Mouse (Mus musculus) lung, embryonic 14.5 days (tissue): ENCODE results near the gene Lrrc74b. TPM values are rescaled to one million over a fixed set of nuclear protein-coding genes. Genes with fewer than 3 reads are reported as not detected.

Experiments
- ATAC-seq: fragments of 200-750 bp; cut with Nextera tagmentation; 2 replicates; pipeline ENCODE4 v1.8.0; 2017; ENCODE audit warnings: mild to moderate bottlenecking, moderate TSS enrichment, moderate library complexity; ENCODE audit not compliant: insufficient read depth
- DNase-seq: peaks from one replicate; pipeline ENCODE4 v3.0.0-alpha.2; 2015
- H3K27ac ChIP-seq: fragments of 300-500 bp; sonication (generic); 2 replicates; pipeline ENCODE4 v1.5.1; 2014; ENCODE audit warnings: low read depth, mild to moderate bottlenecking, moderate library complexity
- H3K27me3 ChIP-seq: fragments of 300-500 bp; sonication (generic); 2 replicates; pipeline ENCODE4 v1.6.1; 2014; ENCODE audit warnings: low read length, control low read depth; ENCODE audit not compliant: insufficient read depth
- H3K36me3 ChIP-seq: fragments of 300-500 bp; sonication (generic); 2 replicates; pipeline ENCODE4 v1.6.1; 2014; ENCODE audit warnings: control low read depth; ENCODE audit not compliant: insufficient read depth
- H3K4me1 ChIP-seq: fragments of 300-500 bp; sonication (generic); 2 replicates; pipeline ENCODE4 v1.6.1; 2014; ENCODE audit warnings: antibody characterized with exemption, control low read depth; ENCODE audit not compliant: insufficient read depth
- H3K4me2 ChIP-seq: fragments of 300-500 bp; sonication (generic); 2 replicates; pipeline ENCODE4 v1.6.1; 2014; ENCODE audit warnings: mild to moderate bottlenecking
- H3K4me3 ChIP-seq: fragments of 300-500 bp; sonication (generic); 2 replicates; pipeline ENCODE4 v1.5.1; 2014; ENCODE audit warnings: low read depth, low read length
- H3K9ac ChIP-seq: fragments of 300-500 bp; sonication (generic); 2 replicates; pipeline ENCODE4 v1.6.1; 2014
- H3K9me3 ChIP-seq: fragments of 300-500 bp; sonication (generic); 2 replicates; pipeline ENCODE4 v1.6.1; 2016; ENCODE audit warnings: low read depth, low read length, control low read depth
- CTCF ChIP-seq: IDR thresholded peaks from 2 replicates; pipeline ENCODE4 v1.5.1; 2016; ENCODE audit warnings: antibody characterized with exemption, low read depth
- WGBS: fragments of 180-500 bp; shearing (Covaris S2); extraction: QIAGEN DNeasy Blood & Tissue Kit; methylation state at CpG from one replicate; pipeline ENCODE4 v1.1.7; 2014; 5-methylcytosine and 5-hydroxymethylcytosine counted together
- polyA plus RNA-seq: library from polyadenylated mRNA; unstranded; fragments of >200 nt; fragmentation: Nextera tagmentation; extraction: Ambion mirVana; gene quantifications from 2 replicates; pipeline ENCODE4 v1.2.1, GENCODE M21; 2014

The Lrrc74b gene
- 0.31 and 0.42 TPM in 2 replicates for polyA plus RNA-seq

DNA sequence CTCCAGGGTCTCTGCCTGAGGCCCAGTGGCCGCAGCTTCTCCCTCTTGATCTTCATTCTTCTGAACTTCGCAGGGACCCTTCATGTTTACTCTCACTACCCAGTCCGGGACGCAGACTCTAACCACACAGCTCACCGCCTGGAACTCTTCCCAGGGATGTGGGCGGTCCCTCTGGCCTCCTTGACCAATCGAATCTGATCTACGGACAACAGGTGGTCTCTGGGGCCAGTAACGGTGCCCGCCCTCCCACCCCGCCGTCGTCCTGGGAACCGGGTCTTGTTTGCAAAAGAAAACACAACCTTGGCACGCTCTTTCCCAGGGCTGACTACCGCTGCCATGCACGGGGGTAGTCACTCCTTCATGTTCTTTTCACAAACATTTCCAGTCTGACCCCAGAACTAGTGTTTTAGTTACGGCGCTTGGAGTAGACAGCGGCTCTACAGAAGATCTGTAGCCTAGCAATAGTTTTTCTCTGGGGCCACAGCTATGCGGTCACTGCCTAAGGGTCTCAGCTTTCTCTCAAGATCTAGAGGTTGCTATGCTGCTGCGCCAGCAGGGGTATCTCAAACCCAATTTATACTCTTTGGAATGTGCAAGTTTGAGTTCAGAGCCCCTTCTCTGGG is at the start of gene Lrrc74b:
Lrrc74b (minus strand) TSS at position 120 of the 623 bp plus-strand sequence.
- ATAC-seq (peak; percentile 89), DNase-seq (peak; percentile 86)
- Histone ChIP-seq H3K4me2 (peak within 1 kb of the TSS; percentile 58), H3K9ac (peak within 1 kb of the TSS; percentile 44), H3K27ac (peak within 1 kb of the TSS; percentile 72), H3K27me3 (no peaks in the 10 kb centered on the region), H3K9me3 (no peaks in the 10 kb centered on the region), H3K4me1 (peaks cover 9% of the 10 kb centered on the region; the same call in 1 of the 2 replicates), H3K4me3 (peak within 1 kb of the TSS; percentile 21), H3K36me3 (no peaks in the 10 kb centered on the region)
- WGBS = 2% methylated on average over 22 of the region's 22 CpGs
- no peak; the same call in 1 of the 2 replicates for TF ChIP-seq CTCF

GRCm38 (mm10) chr16:17605684-17606083 is 44.6 kb upstream of the Lrrc74b start:
- H3K9me3 ChIP-seq = no peaks in the 10 kb centered on the region
- no peak overlapping the region for H3K27ac ChIP-seq
- no peak for ATAC-seq
- DNase-seq = no peak
- H3K4me3 ChIP-seq = no peak overlapping the region
- no peak overlapping the region for H3K4me2 ChIP-seq
- no peaks in the 10 kb centered on the region for H3K4me1 ChIP-seq
- TF ChIP-seq CTCF = no peak
- WGBS = 73% methylated on average over 5 of the region's 5 CpGs
- no peaks in the 10 kb centered on the region for H3K36me3 ChIP-seq
- H3K27me3 ChIP-seq = no peaks in the 10 kb centered on the region
- H3K9ac ChIP-seq = no peak overlapping the region

- no peak for TF ChIP-seq CTCF
- ATAC-seq (no peak), DNase-seq (no peak)
- Histone ChIP-seq H3K4me1 (no peaks in the 10 kb centered on the region), H3K9me3 (no peaks in the 10 kb centered on the region), H3K36me3 (no peaks in the 10 kb centered on the region), H3K9ac (no peak overlapping the region), H3K27me3 (no peaks in the 10 kb centered on the region), H3K27ac (no peak overlapping the region), H3K4me3 (no peak overlapping the region), H3K4me2 (no peak overlapping the region)
- 62% methylated on average over 4 of the region's 4 CpGs for WGBS
Measured at GRCm38 (mm10) chr16:17604941-17605340, 43.9 kb upstream of the Lrrc74b start.

GRCm38 (mm10) chr16:17600944-17601562 is 40.0 kb upstream of the Lrrc74b start:
- TF ChIP-seq CTCF = peak; percentile 54
- Histone ChIP-seq H3K27me3 (no peaks in the 10 kb centered on the region), H3K4me2 (no peak overlapping the region), H3K4me3 (no peak overlapping the region), H3K36me3 (no peaks in the 10 kb centered on the region), H3K27ac (no peak overlapping the region), H3K4me1 (no peaks in the 10 kb centered on the region), H3K9ac (no peak overlapping the region), H3K9me3 (no peaks in the 10 kb centered on the region)
- WGBS = 41% methylated on average over 3 of the region's 3 CpGs
- DNase-seq = peak; percentile 33
- no peak for ATAC-seq

DNA sequence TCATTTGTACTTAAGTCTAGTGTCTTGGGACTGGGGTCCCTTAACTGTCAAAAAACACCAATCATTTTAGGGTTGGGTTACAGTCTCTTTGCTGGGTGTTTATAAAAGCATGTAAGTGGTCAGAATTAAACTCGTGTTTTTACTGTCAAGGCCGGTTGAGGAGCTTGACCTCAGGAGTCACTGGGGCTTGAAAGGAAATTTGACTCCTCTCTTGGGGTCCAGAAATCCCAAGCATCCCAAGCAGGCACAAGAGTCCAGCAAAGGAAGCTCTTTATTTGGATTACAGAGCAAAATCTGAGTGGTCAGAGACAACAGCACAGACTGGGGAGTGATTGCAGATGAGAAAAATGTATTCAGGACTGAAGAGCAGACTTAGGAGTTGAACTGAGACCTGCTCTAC is 29.7 kb upstream of the Lrrc74b start:
- H3K4me2 ChIP-seq = no peak overlapping the region
- H3K4me3 ChIP-seq = no peak overlapping the region
- no peaks in the 10 kb centered on the region for H3K36me3 ChIP-seq
- no peak overlapping the region for H3K27ac ChIP-seq
- no peak for DNase-seq
- no peak for ATAC-seq
- no peaks in the 10 kb centered on the region for H3K4me1 ChIP-seq
- H3K27me3 ChIP-seq = no peaks in the 10 kb centered on the region
- no peak for TF ChIP-seq CTCF
- no peaks in the 10 kb centered on the region for H3K9me3 ChIP-seq
- WGBS = 7% methylated on average over 2 of the region's 2 CpGs
- no peak overlapping the region for H3K9ac ChIP-seq

GRCm38 (mm10) chr16:17584555-17584954 is 23.5 kb upstream of the Lrrc74b start:
- no peak for ATAC-seq
- no peaks in the 10 kb centered on the region for H3K36me3 ChIP-seq
- no peak overlapping the region for H3K4me2 ChIP-seq
- H3K9ac ChIP-seq = no peak overlapping the region
- H3K4me1 ChIP-seq = no peaks in the 10 kb centered on the region
- H3K27me3 ChIP-seq = no peaks in the 10 kb centered on the region
- no peaks in the 10 kb centered on the region for H3K9me3 ChIP-seq
- DNase-seq = no peak
- no peak overlapping the region for H3K4me3 ChIP-seq
- no peak overlapping the region for H3K27ac ChIP-seq
- no peak for TF ChIP-seq CTCF
- WGBS = 83% methylated on average over 7 of the region's 7 CpGs

GRCm38 (mm10) chr16:17583064-17583463 is 22.0 kb upstream of the Lrrc74b start, which contains the start of gene Slc7a4:
TSS of gene Slc7a4 (minus strand) at chr16:17583214.
- DNase-seq (peak; percentile 63), ATAC-seq (no peak)
- no peak within 1 kb of the TSS for H3K27ac ChIP-seq
- H3K9ac ChIP-seq = no peak within 1 kb of the TSS
- H3K4me1 ChIP-seq = no peaks in the 10 kb centered on the region
- no peak within 1 kb of the TSS for H3K4me2 ChIP-seq
- H3K4me3 ChIP-seq = no peak within 1 kb of the TSS
- 23% methylated on average over 8 of the region's 8 CpGs for WGBS
- H3K27me3 ChIP-seq = no peaks in the 10 kb centered on the region
- no peaks in the 10 kb centered on the region for H3K9me3 ChIP-seq
- H3K36me3 ChIP-seq = no peaks in the 10 kb centered on the region
- peak; percentile 73 for TF ChIP-seq CTCF
